Mouse (Mus musculus) lung, embryonic 15.5 days (tissue): Measurements from ENCODE around the gene Tmx2. TPM values are rescaled to one million over a fixed set of nuclear protein-coding genes. Genes with fewer than 3 reads are reported as not detected.
A peak's percentile ranks its signal among the peaks of the same experiment; 100 is the strongest.
"Not testable (repeated sequence)": the region's sequence is repeated elsewhere in the genome, so short reads cannot be mapped to it uniquely, and the experiment has no call there.

Experiments used
- ATAC-seq: fragments of 200-750 bp; cut with Nextera tagmentation; 2 replicates; pipeline ENCODE4 v1.8.0; 2017; ENCODE audit warnings: moderate number of reproducible peaks, borderline replicate concordance; ENCODE audit not compliant: low FRiP score, low TSS enrichment; ENCODE audit errors: extremely low read depth
- H3K27ac ChIP-seq: fragments of 300-500 bp; sonication (generic); 2 replicates; pipeline ENCODE4 v1.5.1; 2015; ENCODE audit warnings: moderate library complexity, mild to moderate bottlenecking, inconsistent platforms
- H3K27me3 ChIP-seq: fragments of 300-500 bp; sonication (generic); 2 replicates; pipeline ENCODE4 v1.6.1; 2015; ENCODE audit warnings: inconsistent platforms
- H3K36me3 ChIP-seq: fragments of 300-500 bp; sonication (generic); 2 replicates; pipeline ENCODE4 v1.6.1; 2015; ENCODE audit warnings: inconsistent platforms
- H3K4me1 ChIP-seq: fragments of 300-500 bp; sonication (generic); 2 replicates; pipeline ENCODE4 v1.6.1; 2015; ENCODE audit warnings: inconsistent platforms
- H3K4me2 ChIP-seq: fragments of 300-500 bp; sonication (generic); 2 replicates; pipeline ENCODE4 v1.6.1; 2015; ENCODE audit warnings: inconsistent platforms, mild to moderate bottlenecking, moderate library complexity
- H3K4me3 ChIP-seq: fragments of 300-500 bp; sonication (generic); 2 replicates; pipeline ENCODE4 v1.5.1; 2015; ENCODE audit warnings: mild to moderate bottlenecking, inconsistent platforms
- H3K9ac ChIP-seq: fragments of 300-500 bp; sonication (generic); 2 replicates; pipeline ENCODE4 v1.6.1; 2015; ENCODE audit warnings: inconsistent platforms
- H3K9me3 ChIP-seq: fragments of 300-500 bp; sonication (generic); 2 replicates; pipeline ENCODE4 v1.6.1; 2016; ENCODE audit warnings: inconsistent platforms
- WGBS: fragments of 180-500 bp; shearing (Covaris S2); methylation state at CpG from one replicate; pipeline ENCODE4 v1.1.7; 2015; 5-methylcytosine and 5-hydroxymethylcytosine counted together
- polyA plus RNA-seq: library from polyadenylated mRNA; unstranded; fragments of >200 nt; fragmentation: Nextera tagmentation; extraction: Ambion mirVana; gene quantifications from 2 replicates; pipeline ENCODE4 v1.2.1, GENCODE M21; 2015

The Tmx2 gene
- polyA plus RNA-seq, 1 experiment from 2014 or later: 118 TPM

DNA sequence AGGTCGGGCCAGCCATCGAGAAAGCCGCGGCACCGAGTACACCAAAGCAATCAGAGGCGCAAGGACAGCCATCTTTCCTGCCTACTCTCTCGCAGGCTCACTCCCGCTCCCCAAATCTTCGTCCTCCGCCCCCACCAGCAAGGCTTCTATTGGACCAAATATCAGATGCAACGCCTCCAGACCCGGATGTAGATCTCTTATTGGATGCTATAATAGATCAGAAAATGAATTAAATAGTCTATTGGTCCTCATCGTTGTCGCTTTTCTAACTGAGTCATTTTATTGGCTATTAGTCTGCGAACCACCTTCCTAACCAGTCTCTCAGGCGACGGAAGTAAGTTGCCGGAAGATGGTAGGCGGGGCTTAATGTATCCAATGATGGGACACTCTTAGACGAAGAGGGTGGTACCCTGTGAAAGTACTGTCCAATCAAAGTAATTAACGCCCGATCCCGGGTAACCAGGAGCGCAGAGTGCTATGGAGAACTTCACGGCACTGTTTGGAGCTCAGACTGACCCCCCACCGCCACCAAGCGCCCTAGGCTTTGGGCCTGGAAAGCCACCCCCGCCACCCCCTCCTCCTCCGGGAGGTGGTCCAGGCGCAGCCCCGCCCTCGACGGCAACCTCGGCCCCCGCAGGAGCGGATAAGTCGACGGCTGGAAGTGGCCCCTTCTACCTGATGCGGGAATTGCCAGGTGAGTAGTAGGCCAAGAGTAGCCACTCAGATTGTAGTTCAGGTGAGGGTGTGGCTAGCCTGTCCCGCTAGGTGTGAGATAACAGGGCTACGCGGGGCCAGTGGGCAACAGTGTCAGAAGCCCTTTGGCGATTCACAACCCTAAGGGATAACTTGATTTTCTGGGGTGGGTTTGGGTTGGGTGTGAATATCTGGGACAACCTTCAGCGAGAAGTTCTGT, 716 bp downstream of the Tmx2 start, which contains the start of the genes Gm28635 and Med19:
Gene Gm28635 (minus strand): TSS at position 74 of the 913 bp plus-strand sequence.
Gene Med19 (plus strand): TSS at position 435 of the 913 bp plus-strand sequence.
- H3K27me3 ChIP-seq: no peaks in the 10 kb centered on the region
- peak; percentile 99 for ATAC-seq
- no peaks in the 10 kb centered on the region for H3K9me3 ChIP-seq
- under 1% methylated on average over 42 of the region's 44 CpGs for WGBS
- H3K27ac ChIP-seq: peak within 1 kb of the TSS; percentile 82
- peaks cover 29% of the 10 kb centered on the region for H3K36me3 ChIP-seq
- H3K9ac ChIP-seq: peak within 1 kb of the TSS; percentile 86
- peak within 1 kb of the TSS; percentile 73 for H3K4me2 ChIP-seq
- peak within 1 kb of the TSS; percentile 98 for H3K4me3 ChIP-seq
- H3K4me1 ChIP-seq: peaks cover 17% of the 10 kb centered on the region

DNA sequence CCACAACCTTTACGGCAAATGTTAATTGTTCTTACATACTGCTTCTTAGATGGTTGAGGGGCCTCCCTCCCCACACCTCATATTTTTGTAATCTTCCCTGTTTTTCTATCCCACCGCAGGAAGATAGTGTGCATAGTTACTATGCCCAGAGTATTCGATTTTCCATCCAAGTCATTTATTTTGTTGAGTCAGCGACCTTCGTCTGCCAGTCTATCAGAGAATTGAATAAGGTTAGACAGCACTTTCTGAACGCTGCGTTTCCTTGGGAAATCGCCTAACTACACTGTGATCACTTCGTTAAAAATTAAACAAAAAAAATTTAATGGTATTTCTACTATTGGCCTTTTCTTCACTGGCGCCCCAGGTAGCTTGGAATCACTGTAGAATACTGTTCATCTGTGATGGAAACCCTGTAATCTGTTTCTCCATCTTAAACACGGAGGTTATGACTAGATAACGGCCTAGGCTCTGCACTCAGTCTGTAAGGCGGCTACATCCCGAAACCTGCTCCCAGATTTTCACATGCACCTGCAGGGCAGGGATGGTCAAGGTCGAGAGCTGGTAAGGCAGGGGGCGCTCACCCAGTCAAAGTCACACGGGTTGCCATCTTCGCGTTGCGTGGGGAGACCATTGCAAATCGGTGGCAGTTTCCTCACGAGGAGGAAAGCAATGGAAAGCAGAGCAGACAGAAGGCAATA, 1.5 kb downstream of the Tmx2 start:
- no peaks in the 10 kb centered on the region for H3K9me3 ChIP-seq
- H3K4me2 ChIP-seq: peak overlapping the region; percentile 67
- ATAC-seq: peak; percentile 63
- no peaks in the 10 kb centered on the region for H3K27me3 ChIP-seq
- H3K36me3 ChIP-seq: peaks cover 37% of the 10 kb centered on the region
- peak overlapping the region; percentile 98 for H3K4me3 ChIP-seq
- WGBS: 8% methylated on average over 22 of the region's 22 CpGs
- peak overlapping the region; percentile 53 for H3K9ac ChIP-seq
- peaks cover 17% of the 10 kb centered on the region for H3K4me1 ChIP-seq
- H3K27ac ChIP-seq: peak overlapping the region; percentile 60

DNA sequence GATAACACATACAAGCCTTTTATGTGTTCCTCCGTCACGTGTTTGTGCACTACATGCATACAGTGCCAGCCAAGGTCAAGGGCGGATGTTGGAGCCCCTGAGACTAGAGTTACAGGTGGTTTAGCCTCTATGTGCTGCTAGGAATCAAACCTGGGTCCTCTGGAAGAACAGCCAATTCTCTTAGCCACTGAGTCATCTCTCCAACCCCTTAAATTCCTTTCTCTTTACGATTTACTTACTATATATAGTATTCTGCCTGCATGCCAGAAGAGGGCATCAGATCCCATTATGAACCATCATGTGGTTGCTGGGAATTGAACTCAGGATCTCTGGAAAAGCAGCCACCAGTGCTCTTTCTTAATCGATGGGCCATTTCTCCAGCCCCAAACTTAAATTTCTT, 7.4 kb downstream of the Tmx2 start:
- H3K9ac ChIP-seq, H3K27me3 ChIP-seq, ATAC-seq, H3K27ac ChIP-seq, H3K9me3 ChIP-seq: not testable (repeated sequence)
- 59% methylated on average over 4 of the region's 5 CpGs for WGBS
- Histone ChIP-seq H3K36me3 (peaks cover 43% of the 10 kb centered on the region), H3K4me3 (peak overlapping the region; percentile 97; the same call in 1 of the 2 replicates), H3K4me2 (peak overlapping the region; percentile 73), H3K4me1 (peaks cover 16% of the 10 kb centered on the region)

DNA sequence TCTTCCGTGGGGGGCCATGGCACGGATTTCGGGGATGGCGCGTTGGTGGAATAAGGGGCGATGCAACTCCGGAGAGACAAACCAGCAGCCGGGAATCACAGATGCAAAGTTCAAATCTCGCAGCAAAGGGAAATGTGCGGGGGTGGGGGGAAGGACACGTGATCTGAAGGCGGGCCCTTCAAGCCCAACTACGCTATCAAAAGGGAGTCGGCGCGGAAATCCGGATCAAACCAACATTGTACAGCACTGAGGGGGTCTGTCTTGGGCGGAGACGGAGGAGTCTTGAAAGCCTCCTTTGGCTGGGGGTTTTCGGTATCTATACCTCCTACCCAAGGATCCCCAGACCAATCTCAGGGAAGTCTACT, 8.4 kb downstream of the Tmx2 start, which contains the start of gene Selenoh:
Gene Selenoh (minus strand): TSS at position 202 of the 365 bp plus-strand sequence.
- peak; percentile 95 for ATAC-seq
- H3K27me3 ChIP-seq: no peaks in the 10 kb centered on the region
- under 1% methylated on average over 20 of the region's 20 CpGs for WGBS
- peak within 1 kb of the TSS; percentile 73 for H3K4me2 ChIP-seq
- peaks cover 15% of the 10 kb centered on the region for H3K4me1 ChIP-seq
- peak within 1 kb of the TSS; percentile 97 for H3K4me3 ChIP-seq
- H3K9ac ChIP-seq: peak within 1 kb of the TSS; percentile 99
- no peaks in the 10 kb centered on the region for H3K9me3 ChIP-seq
- H3K36me3 ChIP-seq: peaks cover 39% of the 10 kb centered on the region
- H3K27ac ChIP-seq: peak within 1 kb of the TSS; percentile 96

DNA sequence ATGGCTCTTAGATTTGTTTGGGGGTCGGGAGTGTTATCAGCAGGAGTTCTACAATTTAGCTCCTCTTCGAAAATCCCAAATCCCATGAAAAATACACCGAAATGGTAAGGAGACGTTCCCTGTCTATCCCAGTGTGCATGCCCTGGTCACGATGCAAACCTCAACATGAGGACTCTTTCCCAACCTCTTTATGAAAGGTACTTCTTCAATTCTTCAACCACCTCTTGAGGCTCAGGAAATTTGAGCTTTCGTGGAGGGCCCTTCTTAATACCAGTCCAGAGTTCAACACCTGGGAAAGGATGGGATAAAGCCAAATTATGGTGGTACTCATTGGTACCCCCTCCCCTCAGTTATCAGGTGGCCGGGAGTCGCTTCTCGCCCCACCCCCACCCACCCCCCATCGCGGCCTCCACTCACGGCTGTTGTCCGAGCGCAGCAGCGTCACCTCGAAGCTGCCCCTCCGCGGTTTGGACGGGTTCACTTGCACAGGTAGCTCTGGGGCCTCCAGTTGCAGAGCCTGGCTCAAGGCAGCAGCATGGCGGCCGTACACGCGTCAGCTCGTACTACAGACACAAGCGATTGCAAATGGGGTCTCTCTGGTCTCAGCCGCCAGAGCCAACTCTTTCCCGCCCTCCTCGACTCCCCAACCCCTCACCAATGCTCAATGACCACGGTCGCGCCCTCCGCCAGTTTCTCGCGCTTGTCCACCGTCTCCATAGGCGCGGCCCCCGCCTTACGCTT, 8.9 kb downstream of the Tmx2 start:
- peak overlapping the region; percentile 99 for H3K9ac ChIP-seq
- peak; percentile 73 for ATAC-seq
- peak overlapping the region; percentile 96 for H3K27ac ChIP-seq
- peaks cover 15% of the 10 kb centered on the region for H3K4me1 ChIP-seq
- H3K9me3 ChIP-seq: no peaks in the 10 kb centered on the region
- 1% methylated on average over 39 of the region's 39 CpGs for WGBS
- H3K36me3 ChIP-seq: peaks cover 33% of the 10 kb centered on the region
- H3K4me2 ChIP-seq: peak overlapping the region; percentile 73
- H3K27me3 ChIP-seq: no peaks in the 10 kb centered on the region
- H3K4me3 ChIP-seq: peak overlapping the region; percentile 97

DNA sequence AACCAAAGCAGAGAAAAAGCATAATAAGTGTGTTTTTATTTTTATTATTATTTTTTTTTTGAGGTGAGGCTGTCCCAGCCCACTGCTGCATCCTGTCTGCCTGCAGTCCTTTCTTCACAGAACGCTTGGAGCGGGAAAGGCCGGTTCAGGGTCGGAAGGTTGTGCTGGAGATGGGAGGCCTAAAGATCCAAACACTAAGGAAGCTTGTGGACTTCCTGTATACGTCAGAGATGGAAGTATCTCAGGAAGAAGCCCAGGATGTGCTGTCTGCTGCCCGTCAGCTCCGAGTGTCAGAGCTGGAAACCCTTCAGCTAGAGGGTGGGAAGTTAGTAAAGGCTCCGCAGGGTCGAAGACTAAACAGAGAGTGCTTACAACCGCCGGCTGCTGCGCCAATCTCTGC, 12.9 kb downstream of the Tmx2 start:
- Histone ChIP-seq H3K4me2 (no peak overlapping the region), H3K27me3 (no peaks in the 10 kb centered on the region), H3K4me1 (peaks cover 13% of the 10 kb centered on the region), H3K9me3 (no peaks in the 10 kb centered on the region), H3K36me3 (peaks cover 9% of the 10 kb centered on the region), H3K9ac (no peak overlapping the region), H3K4me3 (no peak overlapping the region), H3K27ac (peak overlapping the region; percentile 33)
- WGBS: 35% methylated on average over 12 of the region's 12 CpGs
- ATAC-seq: no peak

DNA sequence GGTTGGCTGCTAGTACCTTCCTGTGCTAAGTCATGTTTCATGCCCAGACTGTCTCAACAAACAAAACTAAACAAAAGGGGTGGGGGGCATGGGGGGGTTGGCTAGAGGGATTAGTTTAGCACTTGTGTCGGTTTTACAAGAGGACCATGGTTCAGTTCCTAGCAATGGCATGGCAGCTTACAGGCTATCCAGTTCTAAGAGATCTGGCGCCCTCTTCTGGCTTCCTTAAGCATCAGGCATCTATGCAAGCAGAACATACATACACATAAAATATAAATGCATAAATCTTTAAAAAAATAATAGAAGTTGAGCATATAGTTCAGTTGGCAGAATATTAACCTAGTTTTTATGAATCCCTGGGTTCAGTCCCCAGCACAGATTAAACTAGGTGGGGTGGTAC, 16.1 kb downstream of the Tmx2 start:
- Histone ChIP-seq H3K9ac (no peak overlapping the region), H3K36me3 (no peaks in the 10 kb centered on the region), H3K27me3 (no peaks in the 10 kb centered on the region), H3K4me2 (no peak overlapping the region), H3K4me1 (no peaks in the 10 kb centered on the region), H3K4me3 (no peak overlapping the region), H3K9me3 (no peaks in the 10 kb centered on the region), H3K27ac (no peak overlapping the region)
- 27% methylated on average over 2 of the region's 2 CpGs for WGBS
- no peak for ATAC-seq

DNA sequence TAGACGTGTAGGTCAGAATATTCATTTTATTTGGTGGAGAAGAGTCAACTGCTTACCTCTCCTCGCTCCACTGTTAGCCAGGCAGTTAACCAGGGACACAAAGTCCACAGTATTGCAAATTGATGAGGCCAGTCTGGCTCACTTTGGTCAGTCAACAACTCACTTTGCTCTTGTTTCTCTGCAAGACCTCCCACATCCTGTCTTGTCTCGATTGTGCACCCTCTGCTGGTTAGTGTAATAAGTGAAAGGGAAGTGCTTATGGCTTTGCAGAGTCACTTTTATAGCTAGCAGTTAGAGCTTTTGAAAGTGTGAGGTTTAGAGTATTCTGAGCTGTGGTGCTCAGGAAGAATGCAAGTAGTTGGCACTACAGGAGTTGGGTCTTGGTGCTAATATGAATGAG, 18.7 kb downstream of the Tmx2 start:
- WGBS: 62% methylated on average over 3 of the region's 3 CpGs
- no peaks in the 10 kb centered on the region for H3K9me3 ChIP-seq
- no peak overlapping the region for H3K27ac ChIP-seq
- no peaks in the 10 kb centered on the region for H3K27me3 ChIP-seq
- H3K4me1 ChIP-seq: no peaks in the 10 kb centered on the region
- no peak overlapping the region for H3K4me2 ChIP-seq
- no peak overlapping the region for H3K9ac ChIP-seq
- ATAC-seq: peak; percentile 46; the same call in 1 of the 2 replicates
- H3K36me3 ChIP-seq: no peaks in the 10 kb centered on the region
- H3K4me3 ChIP-seq: no peak overlapping the region

DNA sequence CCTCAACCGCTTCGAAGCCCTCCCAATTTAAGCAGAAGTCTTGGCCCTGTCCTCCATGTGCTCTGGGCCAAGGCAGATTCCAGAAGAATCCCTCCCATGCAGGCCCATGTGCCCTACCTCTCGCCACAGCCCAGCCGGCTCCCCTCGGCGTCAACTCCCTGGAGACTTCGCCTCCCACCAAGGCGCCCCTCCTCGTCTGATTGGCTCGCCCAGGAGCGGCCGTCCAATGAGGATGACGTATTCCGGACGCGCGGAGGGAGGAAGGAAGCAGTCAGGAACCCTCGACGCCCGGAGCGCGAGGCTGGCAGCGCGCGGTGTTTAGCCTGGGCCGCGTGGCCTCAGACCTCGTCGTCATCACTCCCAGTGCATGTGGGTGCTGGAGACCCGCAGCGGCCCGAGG, 20.1 kb downstream of the Tmx2 start, which contains the start of gene Btbd18:
Gene Btbd18 (plus strand): TSS at position 274 of the 400 bp plus-strand sequence.
- Histone ChIP-seq H3K27ac (no peak within 1 kb of the TSS), H3K9ac (no peak within 1 kb of the TSS), H3K27me3 (no peaks in the 10 kb centered on the region), H3K4me2 (no peak within 1 kb of the TSS), H3K9me3 (no peaks in the 10 kb centered on the region), H3K36me3 (no peaks in the 10 kb centered on the region), H3K4me3 (no peak within 1 kb of the TSS), H3K4me1 (no peaks in the 10 kb centered on the region)
- WGBS: 90% methylated on average over 32 of the region's 32 CpGs
- ATAC-seq: no peak

DNA sequence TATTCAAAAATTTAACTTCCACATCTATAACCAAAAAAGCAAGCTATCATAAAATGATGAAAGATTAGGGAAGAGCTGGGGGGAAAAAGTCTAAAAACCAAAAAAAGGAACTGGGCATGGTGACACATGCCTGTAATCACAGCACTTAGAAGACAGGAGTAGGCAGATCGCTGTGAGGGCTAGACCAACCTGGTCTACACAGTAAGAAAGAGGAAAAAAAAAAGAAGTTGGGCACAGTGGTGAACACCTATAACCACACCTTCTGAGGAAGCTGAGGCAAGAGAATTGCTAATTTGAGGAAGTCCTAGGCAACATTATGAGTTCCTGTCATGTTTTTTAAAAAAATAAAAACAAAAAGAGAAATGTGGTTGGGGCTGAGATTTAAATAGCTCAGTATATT, 23.1 kb downstream of the Tmx2 start:
- Histone ChIP-seq H3K9ac (no peak overlapping the region), H3K4me3 (no peak overlapping the region), H3K36me3 (no peaks in the 10 kb centered on the region), H3K4me1 (peaks cover 4% of the 10 kb centered on the region; the same call in 1 of the 2 replicates), H3K9me3 (no peaks in the 10 kb centered on the region), H3K4me2 (no peak overlapping the region), H3K27me3 (no peaks in the 10 kb centered on the region), H3K27ac (no peak overlapping the region)
- WGBS: 71% methylated on average over 1 of the region's 1 CpGs
- ATAC-seq: no peak

DNA sequence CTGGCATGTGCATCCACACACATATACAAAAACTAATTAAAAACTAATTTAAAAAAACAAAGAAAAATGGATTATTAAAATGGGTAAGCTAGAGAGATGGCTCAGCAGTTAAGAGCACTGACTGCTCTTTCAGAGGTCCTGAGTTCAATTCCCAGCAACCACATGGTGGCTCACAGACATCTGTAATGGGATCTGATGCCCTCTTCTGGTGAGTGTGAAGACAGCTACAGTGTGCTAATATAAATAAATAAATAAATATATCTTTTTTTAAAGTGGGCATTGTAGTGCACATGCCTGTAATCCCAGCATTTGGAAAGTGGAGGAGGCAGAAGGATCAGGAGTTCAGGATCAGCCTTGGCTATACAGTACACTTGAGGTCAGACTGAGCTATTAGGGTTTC, 25.6 kb downstream of the Tmx2 start:
- ATAC-seq: no peak
- H3K4me1 ChIP-seq: peaks cover 4% of the 10 kb centered on the region; the same call in 1 of the 2 replicates
- H3K27me3 ChIP-seq: no peaks in the 10 kb centered on the region
- H3K4me3 ChIP-seq: no peak overlapping the region
- H3K9me3 ChIP-seq: no peaks in the 10 kb centered on the region
- H3K9ac ChIP-seq: no peak overlapping the region
- no peaks in the 10 kb centered on the region for H3K36me3 ChIP-seq
- H3K4me2 ChIP-seq: no peak overlapping the region
- no peak overlapping the region for H3K27ac ChIP-seq
